Mouse (Mus musculus): Measurements from ENCODE around the gene Defb22.

Gene Defb22

DNA sequence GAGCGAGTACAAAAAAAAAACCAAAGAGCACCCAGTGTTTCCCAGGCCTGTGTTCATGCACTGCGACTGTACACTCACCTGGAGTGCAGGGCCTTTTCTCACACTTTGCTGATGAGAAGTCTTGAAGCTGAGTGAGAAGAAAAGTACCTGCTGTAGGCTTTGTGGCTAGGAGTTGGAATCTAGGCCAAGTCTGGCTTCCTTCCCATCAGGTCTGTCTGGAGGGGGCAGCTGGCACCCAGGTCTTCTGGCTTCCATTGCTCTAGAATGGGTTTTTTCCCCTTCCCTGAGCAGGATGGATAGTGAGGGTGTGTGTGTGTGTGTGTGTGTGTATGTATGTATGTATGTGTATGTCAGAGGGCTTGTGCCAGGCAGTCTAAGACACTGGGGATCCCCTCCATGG is 50.1 kb downstream of the Defb22 start:
- DNase-seq (ENCODE audit: low spot score in 2 of 2), result no peak

- DNase-seq (ENCODE audit: low spot score in 2 of 2), result no peak
Observed at GRCm38 (mm10) chr2:152438963-152439362, 51.0 kb downstream of the Defb22 start.

- peak; percentile 51 to 87 for DNase-seq (ENCODE audit: low spot score in 2 of 2)
Observed at GRCm38 (mm10) chr2:152436983-152437860, 52.7 kb downstream of the Defb22 start.

DNA sequence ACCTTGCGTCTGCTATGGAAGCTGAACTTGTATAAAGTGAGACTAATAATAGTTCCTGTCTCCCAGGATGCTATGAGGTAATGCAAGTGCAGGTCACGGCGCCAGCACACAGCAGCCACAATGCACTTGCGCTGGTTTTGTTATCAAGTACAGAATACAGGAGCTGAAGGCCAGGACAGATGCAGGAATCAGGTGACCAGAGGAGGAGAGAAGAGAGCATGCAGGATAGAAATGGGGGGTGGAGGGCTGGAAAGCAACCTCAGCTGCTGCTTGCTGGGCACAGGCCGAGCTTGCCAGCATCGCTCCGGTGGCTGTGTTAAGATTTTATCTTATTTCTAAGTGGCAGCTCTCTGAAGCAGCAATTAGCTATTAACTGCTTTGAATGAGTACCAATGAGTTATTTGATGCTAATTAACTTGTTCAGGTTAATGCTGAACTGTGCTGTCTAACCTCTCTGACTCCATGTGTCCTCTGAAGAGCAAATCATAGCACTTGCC is 53.5 kb downstream of the Defb22 start:
- no peak for DNase-seq (ENCODE audit: low spot score in 2 of 2)

All from thymus, postnatal 10 days (tissue).